ENCODE assay signal across 8 mouse cellular contexts in the genomic region with DNA sequence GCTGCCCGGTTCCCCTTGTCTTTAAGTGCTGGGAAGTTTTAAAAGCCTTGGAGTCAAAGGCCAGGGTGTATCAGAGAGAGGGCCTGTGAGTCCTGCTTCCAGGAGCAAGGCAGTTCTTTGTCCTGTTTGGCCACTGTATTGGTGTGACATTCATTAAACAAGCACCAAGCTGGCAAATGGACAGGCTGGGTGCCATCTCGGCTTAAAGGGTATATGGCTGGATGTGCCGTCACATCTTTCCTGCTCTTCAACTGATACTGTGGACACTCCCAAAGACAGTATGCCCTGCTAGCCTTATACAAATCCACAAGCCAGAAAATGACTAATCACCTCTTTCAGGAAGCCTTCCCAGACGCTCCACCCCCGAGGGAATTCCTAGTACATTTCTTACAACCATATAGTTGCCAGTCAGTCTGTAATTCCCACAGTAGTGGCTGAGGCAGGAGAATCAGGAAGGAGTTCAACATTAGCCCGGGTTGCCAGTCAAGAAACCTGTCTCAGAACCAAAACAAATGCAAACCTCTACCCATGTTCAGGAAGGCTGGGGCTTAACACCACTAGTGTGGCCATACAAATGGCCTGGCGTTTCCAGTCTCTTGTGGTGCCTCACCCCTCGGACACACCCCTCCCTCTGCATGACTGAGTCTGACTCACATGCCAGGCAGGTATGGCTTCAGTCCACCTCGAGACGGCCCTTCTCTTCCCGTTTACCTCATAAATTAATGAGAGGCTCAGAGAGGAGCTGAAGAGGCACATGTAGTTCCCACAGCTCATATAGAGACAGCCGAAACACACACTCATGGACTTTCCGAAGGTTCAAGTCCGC.
A peak's percentile ranks its signal among the peaks of the same experiment; 100 is the strongest.
DNase-seq lines count a peak whose midpoint lies in the region; ATAC-seq and TF ChIP-seq lines count a peak whose summit lies in the region.

No protein-coding gene starts in this region.

- intact Hi-C loops in left cerebral cortex, postnatal 10 days (cut with DNase I), result no loop called here

- H3K27me3 ChIP-seq in lung, embryonic 15.5 days, result no peaks in the 10 kb centered on the region
- H3K27me3 ChIP-seq in embryonic facial prominence, embryonic 13.5 days, result no peaks in the 10 kb centered on the region
- H3K27me3 ChIP-seq in intestine, postnatal 0 days (replicated peaks; ENCODE audit: control insufficient read depth, insufficient read depth, low read length), result no peaks in the 10 kb centered on the region
- H3K27me3 ChIP-seq in neural tube, embryonic 15.5 days (replicated peaks), result peaks cover 14% of the 10 kb centered on the region

- 40% methylated on average over 14 of the region's 14 CpGs for WGBS in lung, embryonic 15.5 days
- WGBS in embryonic facial prominence, embryonic 13.5 days, result 46% methylated on average over 14 of the region's 14 CpGs
- WGBS in intestine, postnatal 0 days, result 40% methylated on average over 14 of the region's 14 CpGs
- whole genome bisulfite sequencing in neural tube, embryonic 15.5 days, result 61% methylated on average over 14 of the region's 14 CpGs

- ATAC-seq in lung, embryonic 15.5 days (ENCODE audit: borderline replicate concordance, extremely low read depth, low FRiP score, low TSS enrichment), result no peak
- no peak for ATAC-seq in embryonic facial prominence, embryonic 13.5 days (ENCODE audit: insufficient number of reproducible peaks, insufficient read depth, low FRiP score, low TSS enrichment, low read depth)
- peak; percentile 21; the same call in 1 of the 2 replicates for ATAC-seq in intestine, postnatal 0 days
- ATAC-seq in neural tube, embryonic 15.5 days (ENCODE audit: low FRiP score), result no peak

- H3K4me1 ChIP-seq in lung, embryonic 15.5 days, result peaks cover 86% of the 10 kb centered on the region
- peaks cover 92% of the 10 kb centered on the region for H3K4me1 ChIP-seq in embryonic facial prominence, embryonic 13.5 days
- peaks cover 8% of the 10 kb centered on the region; the same call in 1 of the 2 replicates for H3K4me1 ChIP-seq in intestine, postnatal 0 days (replicated peaks; ENCODE audit: control insufficient read depth, insufficient read depth, low read length)
- H3K4me1 ChIP-seq in neural tube, embryonic 15.5 days, result peaks cover 58% of the 10 kb centered on the region

- peak overlapping the region; percentile 93 for H3K4me2 ChIP-seq in lung, embryonic 15.5 days
- peak overlapping the region; percentile 87 for H3K4me2 ChIP-seq in embryonic facial prominence, embryonic 13.5 days
- H3K4me2 ChIP-seq in intestine, postnatal 0 days (replicated peaks; ENCODE audit: low read depth), result peak overlapping the region; percentile 58
- H3K4me2 ChIP-seq in neural tube, embryonic 15.5 days, result peak overlapping the region; percentile 52

- DNase-seq in lung, postnatal 14 days, result no peak
- DNase-seq in thymus, postnatal 36 days, result no peak
- DNase-seq in left cerebral cortex, postnatal 10 days (ENCODE audit: extremely low spot score in 1 of 2, low spot score in 2 of 2), result no peak
- no peak for DNase-seq in frontal cortex, postnatal 25 days (ENCODE audit: low spot score in 2 of 2)

- peak overlapping the region; percentile 56 for H3K4me3 ChIP-seq in lung, embryonic 15.5 days
- H3K4me3 ChIP-seq in embryonic facial prominence, embryonic 13.5 days, result peak overlapping the region; percentile 71
- peak overlapping the region; percentile 37; the same call in 1 of the 2 replicates for H3K4me3 ChIP-seq in intestine, postnatal 0 days (ENCODE audit: low read depth, low read length)
- H3K4me3 ChIP-seq in neural tube, embryonic 15.5 days (replicated peaks), result no peak overlapping the region

- TF ChIP-seq CTCF in intestine, postnatal 0 days (IDR thresholded peaks at IDR 0.05; ENCODE audit: low read depth), result no peak

- peak overlapping the region; percentile 74; the same call in 1 of the 2 replicates for H3K9ac ChIP-seq in lung, embryonic 15.5 days
- peak overlapping the region; percentile 59 for H3K9ac ChIP-seq in embryonic facial prominence, embryonic 13.5 days
- H3K9ac ChIP-seq in intestine, postnatal 0 days (ENCODE audit: low read depth, low read length), result no peak overlapping the region
- no peak overlapping the region for H3K9ac ChIP-seq in neural tube, embryonic 15.5 days (replicated peaks)

- H3K9me3 ChIP-seq in lung, embryonic 15.5 days, result no peaks in the 10 kb centered on the region
- H3K9me3 ChIP-seq in embryonic facial prominence, embryonic 13.5 days, result no peaks in the 10 kb centered on the region
- no peaks in the 10 kb centered on the region for H3K9me3 ChIP-seq in intestine, postnatal 0 days (ENCODE audit: control insufficient read depth)
- H3K9me3 ChIP-seq in neural tube, embryonic 15.5 days (replicated peaks), result no peaks in the 10 kb centered on the region

- H3K27ac ChIP-seq in lung, embryonic 15.5 days, result peak overlapping the region; percentile 93
- H3K27ac ChIP-seq in embryonic facial prominence, embryonic 13.5 days, result peak overlapping the region; percentile 98
- H3K27ac ChIP-seq in intestine, postnatal 0 days (ENCODE audit: low read depth, low read length), result peak overlapping the region; percentile 63; the same call in 1 of the 2 replicates
- no peak overlapping the region for H3K27ac ChIP-seq in neural tube, embryonic 15.5 days (replicated peaks)

- peaks cover 9% of the 10 kb centered on the region; the same call in 1 of the 2 replicates for H3K36me3 ChIP-seq in lung, embryonic 15.5 days
- peaks cover 21% of the 10 kb centered on the region for H3K36me3 ChIP-seq in embryonic facial prominence, embryonic 13.5 days
- H3K36me3 ChIP-seq in intestine, postnatal 0 days (ENCODE audit: control insufficient read depth, insufficient read depth), result no peaks in the 10 kb centered on the region
- H3K36me3 ChIP-seq in neural tube, embryonic 15.5 days, result no peaks in the 10 kb centered on the region

Comparison
In these comparisons a context has a peak if more than half of its experiments do, and no peak if none do; other contexts are left out.
1. H3K9ac ChIP-seq: peak in lung, embryonic 15.5 days (single experiment) and embryonic facial prominence, embryonic 13.5 days (single experiment); none in intestine, postnatal 0 days (single experiment) and neural tube, embryonic 15.5 days (single experiment).
2. Peak in every context shown above with its lines, with median percentiles within 50 percentile points of each other: H3K4me2 ChIP-seq.